Mouse (Mus musculus): ENCODE data around the gene Gm14137. TPM values are rescaled to one million over a fixed set of nuclear protein-coding genes. Genes with fewer than 3 reads are reported as not detected.

The Gm14137 gene
- polyA plus RNA-seq, 1 experiment from 2014 or later = 0.85 TPM

DNA sequence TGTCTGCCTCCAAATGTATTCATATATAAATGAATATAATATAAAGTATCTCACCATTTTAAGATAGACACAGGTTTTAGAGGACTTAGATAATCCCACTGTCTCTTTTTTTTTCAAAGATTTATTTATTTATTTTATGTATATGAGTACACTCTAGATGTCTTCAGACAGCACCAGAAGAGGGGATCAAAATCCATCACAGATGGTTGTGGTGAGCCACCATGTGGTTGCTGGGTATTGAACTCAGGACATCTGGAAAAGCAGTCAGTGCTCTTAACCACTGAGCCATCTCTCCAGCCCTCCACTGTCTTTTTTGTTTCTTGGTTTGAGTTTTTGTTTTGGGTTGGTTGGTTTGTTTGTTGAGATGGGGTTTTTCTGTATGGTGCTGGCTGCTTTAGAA lies 16.5 kb upstream of the Gm14137 start:
- no peak overlapping the region for H3K9ac ChIP-seq (replicated peaks)
- no peak overlapping the region for H3K27ac ChIP-seq (replicated peaks)
- no peak overlapping the region for H3K4me2 ChIP-seq (replicated peaks)
- H3K4me3 ChIP-seq = no peak overlapping the region
- no peak for ATAC-seq (ENCODE audit: low FRiP score, low read depth)
- no peaks in the 10 kb centered on the region for H3K9me3 ChIP-seq
- no peaks in the 10 kb centered on the region for H3K27me3 ChIP-seq
- H3K36me3 ChIP-seq = peaks cover 14% of the 10 kb centered on the region; the same call in 1 of the 2 replicates
- peaks cover 19% of the 10 kb centered on the region for H3K4me1 ChIP-seq

DNA sequence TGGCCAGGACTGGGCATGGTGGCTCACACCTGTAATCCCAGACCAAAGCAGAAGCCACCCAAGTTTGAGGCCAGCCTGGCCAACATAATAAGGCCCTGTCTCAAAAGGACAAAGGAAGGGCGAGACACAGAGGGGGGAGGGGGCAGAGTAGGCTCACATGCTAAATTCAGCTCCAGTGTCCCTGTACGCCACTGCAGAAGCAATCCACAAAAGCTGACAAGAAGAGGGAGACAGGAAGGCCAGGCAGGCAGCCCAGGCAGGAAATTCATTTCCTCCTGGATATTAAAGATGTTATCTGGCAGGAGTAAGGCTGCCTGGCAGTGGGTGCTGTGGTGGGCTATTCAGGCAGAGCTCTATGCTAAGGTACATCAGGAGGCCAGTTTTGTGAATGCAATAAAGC lies 13.1 kb upstream of the Gm14137 start:
- Histone ChIP-seq H3K36me3 (no peaks in the 10 kb centered on the region), H3K27me3 (peaks cover 30% of the 10 kb centered on the region), H3K4me1 (peaks cover 6% of the 10 kb centered on the region), H3K4me2 (replicated peaks) (no peak overlapping the region), H3K9ac (replicated peaks) (peak overlapping the region; percentile 24; the same call in 1 of the 2 replicates), H3K4me3 (no peak overlapping the region), H3K9me3 (no peaks in the 10 kb centered on the region), H3K27ac (replicated peaks) (no peak overlapping the region)
- 23% methylated on average over 2 of the region's 2 CpGs for WGBS
- no peak for ATAC-seq (ENCODE audit: low FRiP score, low read depth)

DNA sequence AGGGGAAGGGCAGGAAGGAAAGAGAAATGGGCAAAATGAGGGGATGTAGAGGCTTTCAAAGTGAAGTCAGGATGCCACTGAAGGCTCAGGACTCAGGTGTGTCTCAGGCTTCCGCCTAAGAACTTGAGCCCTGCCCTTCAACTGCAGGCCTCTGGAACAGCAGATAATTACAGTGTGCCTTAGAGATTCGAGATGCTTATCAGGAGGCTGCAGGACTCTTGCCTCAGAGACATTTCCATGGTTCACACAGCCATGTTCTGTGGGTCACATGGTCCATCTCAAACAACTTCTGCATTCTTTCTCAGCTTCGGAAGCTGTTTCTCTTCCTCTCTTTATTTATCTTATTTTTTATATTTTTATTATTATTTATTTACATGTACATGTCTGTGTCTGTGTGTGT lies 11.2 kb upstream of the Gm14137 start:
- no peaks in the 10 kb centered on the region for H3K9me3 ChIP-seq
- ATAC-seq (ENCODE audit: low FRiP score, low read depth) = no peak
- peaks cover 16% of the 10 kb centered on the region for H3K4me1 ChIP-seq
- H3K27ac ChIP-seq (replicated peaks) = no peak overlapping the region
- H3K9ac ChIP-seq (replicated peaks) = no peak overlapping the region
- H3K36me3 ChIP-seq = no peaks in the 10 kb centered on the region
- 65% methylated on average over 3 of the region's 3 CpGs for WGBS
- peaks cover 49% of the 10 kb centered on the region for H3K27me3 ChIP-seq
- H3K4me3 ChIP-seq = no peak overlapping the region
- no peak overlapping the region for H3K4me2 ChIP-seq (replicated peaks)

DNA sequence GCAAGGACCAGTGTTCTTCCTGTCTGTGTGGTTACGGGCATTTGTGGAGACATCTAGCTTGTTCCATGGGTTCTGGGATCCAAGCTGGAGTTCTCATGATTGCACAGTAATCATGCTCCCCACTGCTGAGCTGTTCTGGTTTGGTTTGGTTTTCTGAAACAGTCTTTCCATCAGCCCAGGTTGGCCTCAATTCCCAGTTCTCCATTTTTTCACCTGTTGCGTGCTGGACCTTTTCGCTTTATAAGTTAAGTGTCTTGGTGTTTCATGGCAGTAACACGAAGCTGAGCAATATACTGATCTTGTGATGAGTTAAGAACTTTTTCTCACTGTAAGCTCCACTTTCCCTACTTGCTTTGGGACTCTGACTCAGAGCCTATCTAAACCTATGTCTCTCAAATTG lies 10.3 kb upstream of the Gm14137 start:
- no peak for ATAC-seq (ENCODE audit: low FRiP score, low read depth)
- WGBS = 90% methylated on average over 4 of the region's 4 CpGs
- peaks cover 56% of the 10 kb centered on the region for H3K27me3 ChIP-seq

DNA sequence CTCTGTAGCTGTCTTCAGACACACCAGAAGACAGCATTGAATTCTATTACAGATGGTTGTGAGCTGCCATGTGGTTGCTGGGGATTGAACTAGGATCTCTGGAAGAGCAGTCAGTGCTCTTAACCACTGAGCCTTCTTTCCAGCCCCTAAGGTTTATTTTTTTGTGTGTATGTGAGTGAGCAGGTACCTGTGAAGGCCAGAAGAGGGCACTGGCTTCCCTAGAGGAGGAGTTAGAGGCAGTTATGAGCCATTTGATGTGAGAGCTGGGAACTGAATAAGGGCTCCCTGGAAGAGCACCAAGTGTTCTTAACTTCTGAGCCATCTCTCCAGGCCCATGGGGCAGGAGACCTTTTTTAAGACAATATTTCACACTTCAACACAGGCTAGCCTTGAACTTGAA lies 8.9 kb upstream of the Gm14137 start:
- no peak for ATAC-seq (ENCODE audit: low FRiP score, low read depth)
- H3K27ac ChIP-seq (replicated peaks) = no peak overlapping the region
- no peaks in the 10 kb centered on the region for H3K9me3 ChIP-seq

More for the DNA sequence above, 10.3 kb upstream of the Gm14137 start:
- Histone ChIP-seq H3K4me1 (peaks cover 16% of the 10 kb centered on the region), H3K36me3 (no peaks in the 10 kb centered on the region), H3K4me2 (replicated peaks) (no peak overlapping the region), H3K27ac (replicated peaks) (no peak overlapping the region), H3K9me3 (no peaks in the 10 kb centered on the region), H3K9ac (replicated peaks) (no peak overlapping the region), H3K4me3 (no peak overlapping the region)

DNA sequence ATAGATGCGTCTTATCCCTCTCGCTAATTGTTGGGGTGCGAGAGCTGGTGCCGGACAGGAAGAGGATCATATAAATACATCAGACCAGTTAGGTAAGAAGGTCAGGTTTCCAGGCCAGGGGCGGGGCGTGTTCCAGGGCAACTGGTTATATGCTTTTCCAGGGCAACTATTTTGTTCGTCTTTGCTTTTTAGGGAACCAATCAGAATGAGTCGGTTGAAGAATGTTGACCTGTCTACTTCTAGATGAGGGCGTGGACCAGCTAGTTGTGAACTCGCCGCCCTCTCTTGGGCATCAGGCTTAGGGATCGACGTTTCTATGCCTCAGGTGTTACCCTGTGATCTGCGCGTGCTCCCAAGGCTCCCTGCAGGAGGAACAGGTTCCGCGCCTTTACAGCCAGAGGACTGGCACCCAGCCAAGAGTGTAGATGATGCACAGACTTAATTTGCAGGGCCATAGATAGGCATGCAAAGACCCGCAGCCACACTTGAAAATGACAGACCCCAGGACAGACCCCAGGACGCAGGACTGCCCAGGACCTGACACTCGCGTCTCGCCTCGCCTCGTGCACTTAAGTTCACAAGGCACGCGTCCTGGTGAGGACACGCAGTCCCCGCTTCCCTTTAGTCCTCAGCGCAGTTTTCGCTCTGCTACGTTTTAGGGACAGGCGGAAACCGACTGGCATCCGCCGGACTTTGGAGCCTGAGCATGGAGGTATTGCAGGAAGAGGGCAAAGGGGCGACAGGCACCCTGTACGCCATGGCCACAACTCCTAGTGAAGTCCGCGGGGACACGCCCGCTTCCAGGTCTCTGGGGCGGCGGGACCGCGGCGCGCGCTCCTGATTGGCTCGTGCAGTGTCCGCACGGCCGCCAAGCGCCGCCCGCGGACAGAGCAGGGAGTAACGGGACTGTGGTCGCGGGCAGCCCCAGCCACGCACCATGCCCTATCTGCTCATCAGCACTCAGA lies 7.1 kb upstream of the Gm14137 start, which contains the start of gene Gchfr:
Gene Gchfr (plus strand): TSS at position 873 of the 965 bp plus-strand sequence.
- H3K9ac ChIP-seq (replicated peaks) = peak within 1 kb of the TSS; percentile 62
- peak; percentile 78; the same call in 1 of the 2 replicates for ATAC-seq (ENCODE audit: low FRiP score, low read depth)
- H3K27ac ChIP-seq (replicated peaks) = no peak within 1 kb of the TSS
- peak within 1 kb of the TSS; percentile 99 for H3K4me2 ChIP-seq (replicated peaks)
- peaks cover 60% of the 10 kb centered on the region for H3K27me3 ChIP-seq
- peaks cover 19% of the 10 kb centered on the region for H3K4me1 ChIP-seq
- peak within 1 kb of the TSS; percentile 56 for H3K4me3 ChIP-seq
- under 1% methylated on average over 60 of the region's 60 CpGs for WGBS
- no peaks in the 10 kb centered on the region for H3K9me3 ChIP-seq
- H3K36me3 ChIP-seq = 0 out of 2 replicates have a peak, but pooled peaks cover 2% of the 10 kb centered on the region

More for the DNA sequence above, 8.9 kb upstream of the Gm14137 start:
- no peak overlapping the region for H3K4me3 ChIP-seq
- no peak overlapping the region for H3K4me2 ChIP-seq (replicated peaks)
- peaks cover 16% of the 10 kb centered on the region for H3K4me1 ChIP-seq
- H3K36me3 ChIP-seq = no peaks in the 10 kb centered on the region
- H3K9ac ChIP-seq (replicated peaks) = no peak overlapping the region
- H3K27me3 ChIP-seq = peaks cover 60% of the 10 kb centered on the region

DNA sequence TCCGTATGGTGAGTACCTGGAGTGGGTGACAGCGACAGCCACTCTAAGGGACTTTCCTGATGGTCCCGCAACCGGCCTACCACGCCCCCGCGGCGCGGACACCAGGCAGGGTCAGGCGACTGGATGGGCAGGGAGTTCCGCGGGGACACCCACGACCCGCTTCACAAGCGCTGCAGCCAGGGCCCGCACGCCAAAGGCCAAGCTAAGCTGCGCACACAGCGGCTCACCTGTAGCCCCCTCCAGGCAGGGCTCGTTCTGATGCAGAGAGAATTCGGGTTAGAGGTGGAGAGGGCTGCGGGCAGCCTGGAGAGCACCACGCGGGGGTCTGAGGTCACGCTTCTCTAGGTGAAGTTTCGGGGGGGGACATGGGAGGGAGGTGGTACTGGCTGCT lies 6.4 kb upstream of the Gm14137 start:
- Histone ChIP-seq H3K9me3 (no peaks in the 10 kb centered on the region), H3K4me3 (peak overlapping the region; percentile 56), H3K9ac (replicated peaks) (peak overlapping the region; percentile 62), H3K4me2 (replicated peaks) (peak overlapping the region; percentile 99), H3K36me3 (0 out of 2 replicates have a peak, but pooled peaks cover 5% of the 10 kb centered on the region), H3K4me1 (peaks cover 25% of the 10 kb centered on the region), H3K27ac (replicated peaks) (no peak overlapping the region), H3K27me3 (peaks cover 60% of the 10 kb centered on the region)
- 3% methylated on average over 26 of the region's 26 CpGs for WGBS
- peak; percentile 62; the same call in 1 of the 2 replicates for ATAC-seq (ENCODE audit: low FRiP score, low read depth)

DNA sequence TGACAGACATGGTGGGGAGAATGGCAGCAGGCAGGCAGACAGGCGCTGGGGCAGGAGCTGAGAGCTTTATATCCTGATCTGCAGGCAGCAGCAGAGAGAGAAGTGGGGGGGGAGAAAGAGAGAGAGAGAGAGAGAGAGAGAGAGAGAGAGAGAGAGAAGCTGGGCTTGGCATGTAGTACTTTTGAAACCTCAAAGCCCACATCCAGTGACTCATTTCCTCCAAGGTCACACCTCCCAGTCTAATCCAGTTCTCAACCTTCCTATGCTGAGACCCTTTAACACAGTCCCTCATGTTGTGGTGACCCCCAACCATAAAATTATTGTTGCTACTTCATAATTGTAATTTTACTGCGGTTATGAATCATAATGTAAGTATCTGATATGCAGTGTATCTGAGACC lies 4.0 kb upstream of the Gm14137 start:
- Histone ChIP-seq H3K4me2 (replicated peaks) (no peak overlapping the region), H3K4me3 (no peak overlapping the region), H3K27me3 (peaks cover 40% of the 10 kb centered on the region), H3K9ac (replicated peaks) (no peak overlapping the region), H3K27ac (replicated peaks) (no peak overlapping the region), H3K9me3 (no peaks in the 10 kb centered on the region), H3K4me1 (peaks cover 44% of the 10 kb centered on the region), H3K36me3 (0 out of 2 replicates have a peak, but pooled peaks cover 5% of the 10 kb centered on the region)
- 91% methylated on average over 2 of the region's 2 CpGs for WGBS
- ATAC-seq (ENCODE audit: low FRiP score, low read depth) = no peak

DNA sequence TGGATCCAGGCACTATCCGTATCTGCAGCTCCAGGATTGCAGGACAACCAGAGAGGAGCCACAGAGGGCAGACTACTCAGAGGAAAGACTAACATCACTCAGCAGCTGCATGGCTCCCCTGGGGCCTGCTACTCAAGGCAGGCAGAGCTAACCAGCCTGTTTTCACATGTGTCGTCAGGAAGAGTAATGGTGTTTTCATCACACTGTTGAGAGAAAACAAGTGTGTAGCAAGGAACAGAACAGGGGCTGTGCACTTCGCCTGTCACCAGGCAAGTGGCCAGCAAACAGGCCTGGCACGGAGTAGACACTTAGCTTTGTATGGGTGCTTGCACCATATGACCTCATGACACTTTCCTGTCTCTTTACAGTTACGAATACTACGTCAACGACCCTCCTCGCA lies 2.7 kb upstream of the Gm14137 start:
- H3K27ac ChIP-seq (replicated peaks) = no peak overlapping the region
- peaks cover 43% of the 10 kb centered on the region for H3K4me1 ChIP-seq
- H3K36me3 ChIP-seq = 0 out of 2 replicates have a peak, but pooled peaks cover 5% of the 10 kb centered on the region
- ATAC-seq (ENCODE audit: low FRiP score, low read depth) = no peak
- no peak overlapping the region for H3K9ac ChIP-seq (replicated peaks)
- H3K4me2 ChIP-seq (replicated peaks) = no peak overlapping the region
- 83% methylated on average over 8 of the region's 8 CpGs for WGBS
- peaks cover 27% of the 10 kb centered on the region for H3K27me3 ChIP-seq
- no peak overlapping the region for H3K4me3 ChIP-seq
- H3K9me3 ChIP-seq = no peaks in the 10 kb centered on the region

DNA sequence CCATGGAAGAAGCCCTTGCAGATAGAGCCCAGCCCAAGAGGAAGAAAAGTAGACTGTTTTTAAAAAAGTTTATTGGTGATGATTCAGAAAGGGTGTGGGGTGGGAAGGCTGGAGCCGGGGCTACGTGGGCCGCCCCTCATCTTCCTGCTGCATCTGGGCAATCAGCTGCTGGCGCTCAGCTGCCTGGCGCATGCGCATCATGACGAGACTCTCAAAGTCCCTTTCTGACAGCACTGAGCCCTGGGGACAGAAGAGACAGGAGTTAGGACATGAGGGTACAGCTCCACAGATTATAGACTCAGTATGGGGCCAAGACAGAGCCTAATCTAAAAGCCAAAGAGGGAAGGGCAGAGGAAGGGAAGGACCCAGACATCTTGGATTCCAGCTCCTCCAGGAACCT lies 1.9 kb upstream of the Gm14137 start:
- peak overlapping the region; percentile 8; the same call in 1 of the 2 replicates for H3K4me2 ChIP-seq (replicated peaks)

DNA sequence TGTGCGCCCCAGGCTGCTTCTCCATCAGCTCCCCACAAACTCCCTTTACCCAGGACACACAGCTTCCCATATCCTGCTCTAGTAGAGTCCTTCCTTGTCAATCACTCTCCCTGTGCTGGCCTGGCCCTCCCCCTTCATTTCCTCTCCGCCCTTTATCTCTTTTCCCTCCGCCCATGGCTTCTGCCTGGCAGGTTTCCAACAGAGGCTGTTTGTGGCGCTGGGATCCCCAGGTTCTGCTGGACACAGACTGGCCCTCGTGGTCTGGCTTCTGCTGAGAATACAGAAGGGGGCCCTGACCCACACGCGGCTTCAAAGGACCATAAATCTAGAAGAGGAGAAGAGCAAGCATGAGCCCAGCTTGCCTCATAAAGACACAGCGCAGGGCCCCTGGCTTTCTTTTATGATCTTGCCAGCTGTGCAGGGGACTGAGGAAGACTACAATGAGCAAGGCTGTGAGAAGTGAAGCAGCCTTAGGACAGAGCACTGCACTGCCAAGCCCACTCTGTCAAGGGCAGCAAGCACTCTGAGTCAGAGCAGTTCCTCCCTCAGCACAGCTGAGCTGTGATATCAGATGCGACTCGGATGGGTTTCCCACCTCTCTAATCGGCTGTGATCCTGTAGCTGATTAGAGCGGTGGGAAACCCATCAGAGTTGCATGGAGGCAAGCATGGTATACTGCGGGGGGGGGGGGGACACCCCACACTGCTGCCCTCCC lies 1.3 kb upstream of the Gm14137 start:
- peak overlapping the region; percentile 68 for H3K27ac ChIP-seq (replicated peaks)
- H3K9ac ChIP-seq (replicated peaks) = 0 out of 2 replicates have a peak overlapping the region, but pooled peaks have one; percentile 15
- H3K27me3 ChIP-seq = peaks cover 13% of the 10 kb centered on the region
- peaks cover 29% of the 10 kb centered on the region for H3K4me1 ChIP-seq
- H3K4me2 ChIP-seq (replicated peaks) = peak overlapping the region; percentile 8
- H3K36me3 ChIP-seq = peaks cover 13% of the 10 kb centered on the region
- WGBS = 24% methylated on average over 13 of the region's 13 CpGs
- no peaks in the 10 kb centered on the region for H3K9me3 ChIP-seq
- no peak overlapping the region for H3K4me3 ChIP-seq
- peak; percentile 24; the same call in 1 of the 2 replicates for ATAC-seq (ENCODE audit: low FRiP score, low read depth)

More for the DNA sequence above, 1.9 kb upstream of the Gm14137 start:
- peaks cover 18% of the 10 kb centered on the region for H3K27me3 ChIP-seq
- peaks cover 35% of the 10 kb centered on the region for H3K4me1 ChIP-seq
- WGBS = 88% methylated on average over 7 of the region's 7 CpGs
- no peak overlapping the region for H3K9ac ChIP-seq (replicated peaks)
- no peaks in the 10 kb centered on the region for H3K9me3 ChIP-seq
- ATAC-seq (ENCODE audit: low FRiP score, low read depth) = no peak
- peaks cover 8% of the 10 kb centered on the region; the same call in 1 of the 2 replicates for H3K36me3 ChIP-seq
- 0 out of 2 replicates have a peak overlapping the region, but pooled peaks have one; percentile 68 for H3K27ac ChIP-seq (replicated peaks)
- H3K4me3 ChIP-seq = no peak overlapping the region

DNA sequence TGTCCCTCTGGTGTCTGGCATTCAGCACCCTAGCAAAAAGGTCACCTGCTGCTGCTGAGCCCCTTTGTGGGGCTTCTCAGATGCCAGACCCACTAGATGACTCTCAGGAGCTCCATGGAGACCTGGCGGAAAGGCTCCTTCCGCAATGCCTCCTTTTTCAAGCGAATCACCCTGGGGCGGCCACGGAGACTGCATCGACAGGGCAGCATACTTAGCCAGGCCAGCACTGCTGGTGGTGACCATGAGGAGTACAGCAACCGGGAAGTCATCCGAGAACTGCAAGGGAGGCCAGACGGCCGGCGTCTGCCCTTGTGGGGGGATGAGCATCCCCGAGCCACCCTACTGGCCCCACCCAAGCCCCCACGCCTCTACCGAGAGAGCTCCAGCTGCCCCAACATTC lies 557 bp downstream of the Gm14137 start:
- no peak for ATAC-seq (ENCODE audit: low FRiP score, low read depth)
- Histone ChIP-seq H3K9me3 (no peaks in the 10 kb centered on the region), H3K36me3 (peaks cover 31% of the 10 kb centered on the region), H3K4me2 (replicated peaks) (no peak overlapping the region), H3K27ac (replicated peaks) (no peak overlapping the region), H3K9ac (replicated peaks) (no peak overlapping the region), H3K4me3 (no peak overlapping the region), H3K4me1 (peaks cover 28% of the 10 kb centered on the region), H3K27me3 (no peaks in the 10 kb centered on the region)
- 45% methylated on average over 14 of the region's 14 CpGs for WGBS

Measured in midbrain, embryonic 12.5 days (tissue).